Mouse (Mus musculus) limb, embryonic 12.5 days (tissue): Measurements from ENCODE around the gene Ctnnbl1. TPM values are rescaled to one million over a fixed set of nuclear protein-coding genes. Genes with fewer than 3 reads are reported as not detected.

Experiments
- ATAC-seq: fragments of 200-750 bp; cut with Nextera tagmentation; 2 replicates; pipeline ENCODE4 v1.8.0; 2017; ENCODE audit warnings: low read depth, moderate TSS enrichment; ENCODE audit not compliant: insufficient number of reproducible peaks, insufficient read depth, low FRiP score, low TSS enrichment
- H3K27ac ChIP-seq: fragments of 300-500 bp; sonication (generic); 2 replicates; pipeline ENCODE4 v1.5.1; 2016; ENCODE audit warnings: mild to moderate bottlenecking, moderate library complexity
- H3K27me3 ChIP-seq: fragments of 300-500 bp; sonication (generic); 2 replicates; pipeline ENCODE4 v1.6.1; 2016; ENCODE audit warnings: mild to moderate bottlenecking, moderate library complexity
- H3K36me3 ChIP-seq: fragments of 300-500 bp; sonication (generic); 2 replicates; pipeline ENCODE4 v1.6.1; 2016; ENCODE audit warnings: mild to moderate bottlenecking, moderate library complexity
- H3K4me1 ChIP-seq: fragments of 300-500 bp; sonication (generic); replicated peaks from 2 replicates; pipeline ENCODE4 v1.6.1; 2016
- H3K4me2 ChIP-seq: fragments of 300-500 bp; sonication (generic); 2 replicates; pipeline ENCODE4 v1.6.1; 2016; ENCODE audit warnings: mild to moderate bottlenecking, moderate library complexity
- H3K4me3 ChIP-seq: fragments of 300-500 bp; sonication (generic); replicated peaks from 2 replicates; pipeline ENCODE4 v1.5.1; 2016; ENCODE audit warnings: mild to moderate bottlenecking
- H3K9ac ChIP-seq: fragments of 300-500 bp; sonication (generic); replicated peaks from 2 replicates; pipeline ENCODE4 v1.6.1; 2016; ENCODE audit warnings: mild to moderate bottlenecking, moderate library complexity
- H3K9me3 ChIP-seq: fragments of 300-500 bp; sonication (generic); 2 replicates; pipeline ENCODE4 v1.6.1; 2016; ENCODE audit warnings: mild to moderate bottlenecking, moderate library complexity
- WGBS: fragments of 180-500 bp; shearing (Covaris S2); methylation state at CpG from one replicate; pipeline ENCODE4 v1.1.7; 2016; 5-methylcytosine and 5-hydroxymethylcytosine counted together
- polyA plus RNA-seq: library from polyadenylated mRNA; unstranded; fragments of >200 nt; fragmentation: Nextera tagmentation; extraction: Ambion mirVana; gene quantifications from 2 replicates; pipeline ENCODE4 v1.2.1, GENCODE M21; 2016

The Ctnnbl1 gene
- polyA plus RNA-seq, 1 experiment from 2014 or later = 76.6 TPM

- no peak overlapping the region for H3K4me3 ChIP-seq
- peaks cover 17% of the 10 kb centered on the region; the same call in 1 of the 2 replicates for H3K36me3 ChIP-seq
- no peak overlapping the region for H3K4me2 ChIP-seq
- H3K9ac ChIP-seq = no peak overlapping the region
- H3K27ac ChIP-seq = no peak overlapping the region
- ATAC-seq = no peak
- WGBS = 91% methylated on average over 11 of the region's 11 CpGs
- H3K4me1 ChIP-seq = peaks cover 5% of the 10 kb centered on the region; the same call in 1 of the 2 replicates
- H3K9me3 ChIP-seq = no peaks in the 10 kb centered on the region
- no peaks in the 10 kb centered on the region for H3K27me3 ChIP-seq
These were observed 87.0 kb downstream of the Ctnnbl1 start for GRCm38 (mm10) chr2:157824249-157824648.

- H3K9me3 ChIP-seq = no peaks in the 10 kb centered on the region
- no peaks in the 10 kb centered on the region for H3K27me3 ChIP-seq
- no peak overlapping the region for H3K9ac ChIP-seq
- no peak overlapping the region for H3K4me2 ChIP-seq
- H3K27ac ChIP-seq = no peak overlapping the region
- no peak overlapping the region for H3K4me3 ChIP-seq
- peaks cover 16% of the 10 kb centered on the region for H3K4me1 ChIP-seq
- H3K36me3 ChIP-seq = no peaks in the 10 kb centered on the region
- WGBS = 76% methylated on average over 6 of the region's 6 CpGs
- no peak for ATAC-seq
These were observed 92.9 kb downstream of the Ctnnbl1 start for GRCm38 (mm10) chr2:157830101-157830500.

- H3K4me2 ChIP-seq = no peak overlapping the region
- H3K4me3 ChIP-seq = no peak overlapping the region
- peaks cover 16% of the 10 kb centered on the region for H3K4me1 ChIP-seq
- no peak overlapping the region for H3K9ac ChIP-seq
- H3K27ac ChIP-seq = no peak overlapping the region
- no peak for ATAC-seq
- H3K36me3 ChIP-seq = no peaks in the 10 kb centered on the region
- H3K27me3 ChIP-seq = no peaks in the 10 kb centered on the region
- H3K9me3 ChIP-seq = no peaks in the 10 kb centered on the region
- WGBS = 72% methylated on average over 10 of the region's 10 CpGs
These were observed 93.6 kb downstream of the Ctnnbl1 start for GRCm38 (mm10) chr2:157830620-157831354.

GRCm38 (mm10) chr2:157837050-157837449, 99.8 kb downstream of the Ctnnbl1 start:
- no peak overlapping the region for H3K4me3 ChIP-seq

GRCm38 (mm10) chr2:157838206-157838923, 101.2 kb downstream of the Ctnnbl1 start:
- Histone ChIP-seq H3K9me3 (no peaks in the 10 kb centered on the region), H3K27me3 (no peaks in the 10 kb centered on the region), H3K27ac (no peak overlapping the region), H3K4me3 (no peak overlapping the region), H3K9ac (no peak overlapping the region), H3K4me2 (no peak overlapping the region), H3K4me1 (peaks cover 23% of the 10 kb centered on the region), H3K36me3 (peaks cover 30% of the 10 kb centered on the region)
- ATAC-seq = no peak
- 93% methylated on average over 13 of the region's 13 CpGs for WGBS

More at GRCm38 (mm10) chr2:157837050-157837449, 99.8 kb downstream of the Ctnnbl1 start:
- Histone ChIP-seq H3K36me3 (peaks cover 30% of the 10 kb centered on the region), H3K27ac (no peak overlapping the region), H3K4me1 (peaks cover 23% of the 10 kb centered on the region), H3K4me2 (no peak overlapping the region), H3K27me3 (no peaks in the 10 kb centered on the region), H3K9me3 (no peaks in the 10 kb centered on the region), H3K9ac (no peak overlapping the region)
- no peak for ATAC-seq
- 53% methylated on average over 8 of the region's 8 CpGs for WGBS

GRCm38 (mm10) chr2:157840641-157841078, 103.5 kb downstream of the Ctnnbl1 start:
- H3K27ac ChIP-seq = 0 out of 2 replicates have a peak overlapping the region, but pooled peaks have one; percentile 29

GRCm38 (mm10) chr2:157841121-157841520, 103.9 kb downstream of the Ctnnbl1 start:
- no peak overlapping the region; the same call in 1 of the 2 replicates for H3K27ac ChIP-seq
- H3K9ac ChIP-seq = no peak overlapping the region
- H3K9me3 ChIP-seq = no peaks in the 10 kb centered on the region
- no peak overlapping the region for H3K4me2 ChIP-seq
- H3K4me1 ChIP-seq = peaks cover 31% of the 10 kb centered on the region
- no peaks in the 10 kb centered on the region for H3K27me3 ChIP-seq
- peaks cover 30% of the 10 kb centered on the region for H3K36me3 ChIP-seq
- no peak overlapping the region for H3K4me3 ChIP-seq
- 32% methylated on average over 6 of the region's 6 CpGs for WGBS
- ATAC-seq = no peak

More at GRCm38 (mm10) chr2:157840641-157841078, 103.5 kb downstream of the Ctnnbl1 start:
- H3K4me1 ChIP-seq = peaks cover 31% of the 10 kb centered on the region
- H3K4me2 ChIP-seq = no peak overlapping the region
- H3K9me3 ChIP-seq = no peaks in the 10 kb centered on the region
- no peak overlapping the region for H3K4me3 ChIP-seq
- no peak overlapping the region for H3K9ac ChIP-seq
- H3K36me3 ChIP-seq = peaks cover 30% of the 10 kb centered on the region
- ATAC-seq = no peak; the same call in 1 of the 2 replicates
- H3K27me3 ChIP-seq = no peaks in the 10 kb centered on the region

- H3K9ac ChIP-seq = no peak overlapping the region
- H3K27ac ChIP-seq = no peak overlapping the region
- H3K4me2 ChIP-seq = no peak overlapping the region
- no peaks in the 10 kb centered on the region; the same call in 1 of the 2 replicates for H3K36me3 ChIP-seq
- H3K9me3 ChIP-seq = no peaks in the 10 kb centered on the region
- H3K27me3 ChIP-seq = no peaks in the 10 kb centered on the region
- H3K4me3 ChIP-seq = no peak overlapping the region
- 69% methylated on average over 2 of the region's 2 CpGs for WGBS
- peaks cover 29% of the 10 kb centered on the region for H3K4me1 ChIP-seq
- ATAC-seq = no peak
These were observed 107.5 kb downstream of the Ctnnbl1 start for GRCm38 (mm10) chr2:157844746-157845145.

GRCm38 (mm10) chr2:157845831-157846230, 108.6 kb downstream of the Ctnnbl1 start:
- H3K36me3 ChIP-seq = no peaks in the 10 kb centered on the region; the same call in 1 of the 2 replicates
- no peak for ATAC-seq
- no peak overlapping the region for H3K4me2 ChIP-seq
- H3K27me3 ChIP-seq = no peaks in the 10 kb centered on the region
- no peak overlapping the region for H3K4me3 ChIP-seq
- H3K27ac ChIP-seq = no peak overlapping the region
- H3K4me1 ChIP-seq = peaks cover 21% of the 10 kb centered on the region
- no peaks in the 10 kb centered on the region for H3K9me3 ChIP-seq
- no peak overlapping the region for H3K9ac ChIP-seq
- WGBS = 88% methylated on average over 5 of the region's 5 CpGs

- ATAC-seq = no peak
- WGBS = 73% methylated on average over 3 of the region's 3 CpGs
These were observed 115.9 kb downstream of the Ctnnbl1 start for GRCm38 (mm10) chr2:157853135-157853534.

GRCm38 (mm10) chr2:157855814-157856213, 118.6 kb downstream of the Ctnnbl1 start:
- Histone ChIP-seq H3K36me3 (no peaks in the 10 kb centered on the region), H3K27me3 (no peaks in the 10 kb centered on the region), H3K27ac (no peak overlapping the region), H3K9ac (no peak overlapping the region), H3K4me1 (peaks cover 33% of the 10 kb centered on the region), H3K4me3 (no peak overlapping the region), H3K9me3 (no peaks in the 10 kb centered on the region), H3K4me2 (no peak overlapping the region)
- 56% methylated on average over 6 of the region's 6 CpGs for WGBS
- no peak for ATAC-seq

More at GRCm38 (mm10) chr2:157853135-157853534, 115.9 kb downstream of the Ctnnbl1 start:
- Histone ChIP-seq H3K4me3 (no peak overlapping the region), H3K9ac (no peak overlapping the region), H3K4me1 (peaks cover 26% of the 10 kb centered on the region), H3K4me2 (no peak overlapping the region), H3K36me3 (no peaks in the 10 kb centered on the region), H3K27ac (no peak overlapping the region), H3K27me3 (no peaks in the 10 kb centered on the region), H3K9me3 (no peaks in the 10 kb centered on the region)
